Mouse (Mus musculus): ENCODE results near the gene Flt3l. TPM values are rescaled to one million over a fixed set of nuclear protein-coding genes. Genes with fewer than 3 reads are reported as not detected.

The Flt3l gene
- polyA plus RNA-seq, 1 experiment, result 6.2 TPM

GRCm38 (mm10) chr7:45138403-45138802, 2.2 kb upstream of the Flt3l start:
- TF ChIP-seq POLR2A (IDR thresholded peaks at IDR 0.05; ENCODE audit: borderline replicate concordance, extremely low read depth, insufficient read depth, insufficient read length, poor library complexity, severe bottlenecking), result no peak
- TF ChIP-seq CTCF (IDR thresholded peaks at IDR 0.05; ENCODE audit: borderline replicate concordance, extremely low read depth, insufficient read depth, insufficient read length), result no peak
- DNase-seq (ENCODE audit: low read depth), result no peak

GRCm38 (mm10) chr7:45137171-45138006, 1.2 kb upstream of the Flt3l start:
- DNase-seq (ENCODE audit: low read depth), result no peak

GRCm38 (mm10) chr7:45135370-45135769, 862 bp downstream of the Flt3l start:
- TF ChIP-seq POLR2A (IDR thresholded peaks at IDR 0.05; ENCODE audit: borderline replicate concordance, extremely low read depth, insufficient read depth, insufficient read length, poor library complexity, severe bottlenecking) (no peak), CTCF (IDR thresholded peaks at IDR 0.05; ENCODE audit: borderline replicate concordance, extremely low read depth, insufficient read depth, insufficient read length) (no peak)
- no peak for DNase-seq (ENCODE audit: low read depth)

More at GRCm38 (mm10) chr7:45137171-45138006, 1.2 kb upstream of the Flt3l start:
- TF ChIP-seq POLR2A (IDR thresholded peaks at IDR 0.05; ENCODE audit: borderline replicate concordance, extremely low read depth, insufficient read depth, insufficient read length, poor library complexity, severe bottlenecking) (no peak), CTCF (IDR thresholded peaks at IDR 0.05; ENCODE audit: borderline replicate concordance, extremely low read depth, insufficient read depth, insufficient read length) (no peak)

- TF ChIP-seq CTCF (IDR thresholded peaks at IDR 0.05; ENCODE audit: borderline replicate concordance, extremely low read depth, insufficient read depth, insufficient read length) (no peak), POLR2A (IDR thresholded peaks at IDR 0.05; ENCODE audit: borderline replicate concordance, extremely low read depth, insufficient read depth, insufficient read length, poor library complexity, severe bottlenecking) (no peak)
- no peak for DNase-seq (ENCODE audit: low read depth)
Measured at GRCm38 (mm10) chr7:45134544-45135026, 1.6 kb downstream of the Flt3l start.

- TF ChIP-seq CTCF (IDR thresholded peaks at IDR 0.05; ENCODE audit: borderline replicate concordance, extremely low read depth, insufficient read depth, insufficient read length) (no peak), POLR2A (IDR thresholded peaks at IDR 0.05; ENCODE audit: borderline replicate concordance, extremely low read depth, insufficient read depth, insufficient read length, poor library complexity, severe bottlenecking) (no peak)
- DNase-seq (ENCODE audit: low read depth), result no peak
Measured at GRCm38 (mm10) chr7:45133446-45134159, 2.6 kb downstream of the Flt3l start.

GRCm38 (mm10) chr7:45131850-45132249, 4.4 kb downstream of the Flt3l start:
- no peak for TF ChIP-seq CTCF (IDR thresholded peaks at IDR 0.05; ENCODE audit: borderline replicate concordance, extremely low read depth, insufficient read depth, insufficient read length)
- TF ChIP-seq POLR2A (IDR thresholded peaks at IDR 0.05; ENCODE audit: borderline replicate concordance, extremely low read depth, insufficient read depth, insufficient read length, poor library complexity, severe bottlenecking), result no peak
- DNase-seq (ENCODE audit: low read depth), result no peak

GRCm38 (mm10) chr7:45129776-45130512, 6.3 kb downstream of the Flt3l start:
- no peak for DNase-seq (ENCODE audit: low read depth)
- TF ChIP-seq CTCF (IDR thresholded peaks at IDR 0.05; ENCODE audit: borderline replicate concordance, extremely low read depth, insufficient read depth, insufficient read length), result no peak
- TF ChIP-seq POLR2A (IDR thresholded peaks at IDR 0.05; ENCODE audit: borderline replicate concordance, extremely low read depth, insufficient read depth, insufficient read length, poor library complexity, severe bottlenecking), result no peak

- DNase-seq (ENCODE audit: low read depth), result no peak
Measured at GRCm38 (mm10) chr7:45129318-45129717, 6.9 kb downstream of the Flt3l start.

GRCm38 (mm10) chr7:45128624-45129246, 7.5 kb downstream of the Flt3l start, which contains the start of gene Rpl13a:
Gene Rpl13a (minus strand): TSS chr7:45128761.
- peak; percentile 74 for TF ChIP-seq CTCF (IDR thresholded peaks at IDR 0.05; ENCODE audit: borderline replicate concordance, extremely low read depth, insufficient read depth, insufficient read length)
- TF ChIP-seq POLR2A (IDR thresholded peaks at IDR 0.05; ENCODE audit: borderline replicate concordance, extremely low read depth, insufficient read depth, insufficient read length, poor library complexity, severe bottlenecking), result peak; percentile 95
- DNase-seq (ENCODE audit: low read depth), result peak; percentile 100

More at GRCm38 (mm10) chr7:45129318-45129717, 6.9 kb downstream of the Flt3l start:
- TF ChIP-seq POLR2A (IDR thresholded peaks at IDR 0.05; ENCODE audit: borderline replicate concordance, extremely low read depth, insufficient read depth, insufficient read length, poor library complexity, severe bottlenecking) (no peak), CTCF (IDR thresholded peaks at IDR 0.05; ENCODE audit: borderline replicate concordance, extremely low read depth, insufficient read depth, insufficient read length) (no peak)

GRCm38 (mm10) chr7:45127700-45128224, 8.5 kb downstream of the Flt3l start:
- no peak for TF ChIP-seq POLR2A (IDR thresholded peaks at IDR 0.05; ENCODE audit: borderline replicate concordance, extremely low read depth, insufficient read depth, insufficient read length, poor library complexity, severe bottlenecking)
- no peak for DNase-seq (ENCODE audit: low read depth)

All from brain, embryonic 14.5 days (tissue).